Mouse (Mus musculus): ENCODE results near the gene Gm10234. TPM values are rescaled to one million over a fixed set of nuclear protein-coding genes. Genes with fewer than 3 reads are reported as not detected.

Gene Gm10234
- total RNA-seq (2014; rRNA removed; ENCODE audit: low replicate concordance) (not detected in 2 replicates), polyA plus RNA-seq (2015; fragmentation: Nextera tagmentation; extraction: Ambion mirVana) (not detected in 2 replicates)

DNA sequence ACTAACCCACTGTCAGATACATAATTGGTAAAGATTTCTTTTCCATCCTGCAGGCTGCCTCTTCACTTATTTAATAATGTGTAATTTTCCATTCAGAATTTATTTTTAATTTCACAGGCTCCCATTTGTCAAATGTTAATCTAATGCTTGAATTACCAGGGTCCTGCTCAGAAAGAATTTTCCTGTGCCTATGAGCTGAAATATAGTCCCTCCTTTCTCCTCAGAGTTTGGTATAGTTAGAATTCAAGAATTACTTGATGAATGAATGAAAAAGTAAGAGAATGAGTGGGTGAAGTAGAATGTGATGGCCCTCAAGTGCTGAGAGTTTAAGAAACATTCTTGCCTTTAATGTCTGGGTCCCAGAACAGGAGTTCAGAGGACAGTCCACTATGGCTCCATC, at the start of gene Gm10234:
TSS of gene Gm10234 (plus strand) at position 301 of the 400 bp plus-strand sequence.
- Histone ChIP-seq H3K36me3 (replicated peaks; ENCODE audit: control insufficient read depth, insufficient read depth, low read length) (no peaks in the 10 kb centered on the region), H3K9me3 (replicated peaks; ENCODE audit: control insufficient read depth, low read length) (no peaks in the 10 kb centered on the region), H3K4me1 (ENCODE audit: control insufficient read depth, insufficient read depth) (no peaks in the 10 kb centered on the region), H3K4me2 (ENCODE audit: low read depth, low read length) (no peak within 1 kb of the TSS), H3K27me3 (ENCODE audit: control insufficient read depth, insufficient read depth, low read length) (no peaks in the 10 kb centered on the region), H3K9ac (replicated peaks; ENCODE audit: low read depth, low read length) (no peak within 1 kb of the TSS), H3K27ac (ENCODE audit: low read depth) (no peak within 1 kb of the TSS), H3K4me3 (ENCODE audit: low read depth, low read length) (no peak within 1 kb of the TSS)
- DNase-seq (ENCODE audit: low spot score) (no peak), ATAC-seq (ENCODE audit: insufficient read depth, low read depth) (no peak)
- TF ChIP-seq CTCF (IDR thresholded peaks at IDR 0.05; ENCODE audit: low read depth) (no peak), EP300 (IDR thresholded peaks at IDR 0.05; ENCODE audit: low read depth) (no peak)

DNA sequence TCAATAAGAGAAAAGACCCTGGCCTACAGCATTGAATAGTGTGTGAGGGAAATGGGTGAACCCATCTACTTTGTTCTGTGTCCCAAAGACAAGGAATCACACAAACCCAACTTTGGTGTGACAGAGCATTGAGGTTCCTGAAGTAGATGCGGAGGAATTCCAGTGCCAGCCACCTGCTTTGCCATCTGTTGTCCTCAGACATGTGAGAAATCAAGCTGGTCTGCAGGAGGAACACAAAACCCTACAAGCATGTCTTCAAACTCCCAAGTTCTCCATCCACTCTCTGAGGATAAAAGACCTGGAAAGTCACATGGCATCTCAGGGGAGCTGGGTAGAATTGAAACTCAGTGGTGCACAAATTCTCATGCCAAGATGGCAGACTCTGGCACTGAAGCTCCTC, 44.3 kb upstream of the Gm10234 start:
- ATAC-seq (ENCODE audit: insufficient read depth, low read depth) = no peak
- 68% methylated on average over 1 of the region's 1 CpGs for WGBS
- Histone ChIP-seq H3K9me3 (replicated peaks; ENCODE audit: control insufficient read depth, low read length) (no peaks in the 10 kb centered on the region), H3K27me3 (ENCODE audit: control insufficient read depth, insufficient read depth, low read length) (no peaks in the 10 kb centered on the region), H3K4me3 (ENCODE audit: low read depth, low read length) (no peak overlapping the region), H3K27ac (ENCODE audit: low read depth) (no peak overlapping the region), H3K36me3 (replicated peaks; ENCODE audit: control insufficient read depth, insufficient read depth, low read length) (no peaks in the 10 kb centered on the region), H3K9ac (replicated peaks; ENCODE audit: low read depth, low read length) (no peak overlapping the region), H3K4me1 (ENCODE audit: control insufficient read depth, insufficient read depth) (no peaks in the 10 kb centered on the region), H3K4me2 (ENCODE audit: low read depth, low read length) (no peak overlapping the region)
- no peak for TF ChIP-seq CTCF (IDR thresholded peaks at IDR 0.05; ENCODE audit: low read depth)
- TF ChIP-seq EP300 (IDR thresholded peaks at IDR 0.05; ENCODE audit: low read depth) = no peak
- no peak for DNase-seq (ENCODE audit: low spot score)

DNA sequence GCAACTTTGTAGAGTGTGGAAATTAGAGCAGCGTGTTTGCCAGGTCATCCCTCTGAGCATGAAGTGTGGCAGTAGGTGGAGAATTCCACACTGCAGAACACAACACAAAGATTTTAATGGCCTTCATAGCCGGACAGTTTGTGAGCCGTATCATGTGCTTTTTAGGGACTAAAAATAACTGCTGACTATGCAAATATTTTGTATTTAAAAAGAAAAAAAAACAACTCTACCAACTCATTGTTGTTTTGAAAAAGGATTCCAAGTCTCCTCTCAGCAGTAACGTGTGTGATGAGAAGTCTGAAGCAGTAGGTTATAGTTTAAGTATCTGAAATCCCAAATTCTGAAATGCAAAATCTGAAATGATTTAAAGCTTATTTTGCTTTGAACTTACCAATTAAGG, 25.9 kb upstream of the Gm10234 start:
- Histone ChIP-seq H3K4me1 (ENCODE audit: control insufficient read depth, insufficient read depth) (no peaks in the 10 kb centered on the region), H3K27me3 (ENCODE audit: control insufficient read depth, insufficient read depth, low read length) (no peaks in the 10 kb centered on the region), H3K27ac (ENCODE audit: low read depth) (no peak overlapping the region), H3K36me3 (replicated peaks; ENCODE audit: control insufficient read depth, insufficient read depth, low read length) (no peaks in the 10 kb centered on the region), H3K9ac (replicated peaks; ENCODE audit: low read depth, low read length) (no peak overlapping the region), H3K4me3 (ENCODE audit: low read depth, low read length) (no peak overlapping the region), H3K9me3 (replicated peaks; ENCODE audit: control insufficient read depth, low read length) (no peaks in the 10 kb centered on the region), H3K4me2 (ENCODE audit: low read depth, low read length) (no peak overlapping the region)
- 68% methylated on average over 4 of the region's 4 CpGs for WGBS
- no peak for TF ChIP-seq CTCF (IDR thresholded peaks at IDR 0.05; ENCODE audit: low read depth)
- no peak for TF ChIP-seq EP300 (IDR thresholded peaks at IDR 0.05; ENCODE audit: low read depth)
- DNase-seq (ENCODE audit: low spot score) = no peak
- ATAC-seq (ENCODE audit: insufficient read depth, low read depth) = no peak

DNA sequence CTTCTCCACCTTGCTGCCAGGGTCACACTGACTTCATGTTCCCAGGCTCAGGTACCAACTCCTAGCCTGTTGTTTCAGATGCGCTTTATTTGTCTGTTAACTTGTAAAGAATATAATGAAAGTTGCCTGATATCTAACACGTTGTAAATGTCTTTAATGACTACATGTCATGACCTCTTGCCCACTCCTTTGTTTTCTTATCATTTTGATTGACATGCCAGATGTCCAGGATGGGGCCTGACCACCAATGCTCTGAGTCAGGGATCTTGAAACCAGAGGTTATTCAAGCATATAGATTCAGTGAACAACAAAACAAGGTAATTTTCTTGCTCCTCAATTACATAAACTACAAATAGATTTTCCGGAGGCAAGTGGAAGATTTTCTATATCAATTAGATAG, 23.5 kb upstream of the Gm10234 start:
- no peaks in the 10 kb centered on the region for H3K27me3 ChIP-seq (ENCODE audit: control insufficient read depth, insufficient read depth, low read length)
- no peak for DNase-seq (ENCODE audit: low spot score)
- no peak for TF ChIP-seq EP300 (IDR thresholded peaks at IDR 0.05; ENCODE audit: low read depth)
- no peak for TF ChIP-seq CTCF (IDR thresholded peaks at IDR 0.05; ENCODE audit: low read depth)
- H3K36me3 ChIP-seq (replicated peaks; ENCODE audit: control insufficient read depth, insufficient read depth, low read length) = no peaks in the 10 kb centered on the region
- H3K9ac ChIP-seq (replicated peaks; ENCODE audit: low read depth, low read length) = no peak overlapping the region
- H3K27ac ChIP-seq (ENCODE audit: low read depth) = no peak overlapping the region
- H3K4me3 ChIP-seq (ENCODE audit: low read depth, low read length) = no peak overlapping the region
- H3K4me1 ChIP-seq (ENCODE audit: control insufficient read depth, insufficient read depth) = no peaks in the 10 kb centered on the region
- WGBS = 61% methylated on average over 3 of the region's 3 CpGs
- ATAC-seq (ENCODE audit: insufficient read depth, low read depth) = no peak
- no peak overlapping the region for H3K4me2 ChIP-seq (ENCODE audit: low read depth, low read length)
- no peaks in the 10 kb centered on the region for H3K9me3 ChIP-seq (replicated peaks; ENCODE audit: control insufficient read depth, low read length)

DNA sequence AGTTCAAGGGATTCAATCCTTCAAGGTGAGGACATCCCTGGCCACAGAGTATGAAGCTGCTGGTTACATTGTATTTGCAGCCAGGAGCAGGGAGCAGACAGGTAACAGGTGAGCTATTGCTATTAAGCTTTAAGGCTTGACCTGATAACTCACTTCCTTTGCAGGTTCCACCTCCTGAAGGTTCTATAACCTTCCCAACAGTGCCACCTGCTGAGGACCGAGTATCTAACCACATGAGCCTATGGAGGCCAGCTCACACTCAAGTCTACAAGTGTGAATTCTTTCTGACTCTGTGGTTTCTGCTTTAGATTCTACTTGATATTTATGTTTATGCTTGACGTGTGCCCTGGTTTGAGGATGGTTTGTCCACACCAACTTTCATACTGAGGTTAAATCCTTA, 21.3 kb upstream of the Gm10234 start:
- ATAC-seq (ENCODE audit: insufficient read depth, low read depth) = no peak
- H3K9me3 ChIP-seq (replicated peaks; ENCODE audit: control insufficient read depth, low read length) = no peaks in the 10 kb centered on the region
- 60% methylated on average over 2 of the region's 2 CpGs for WGBS

DNA sequence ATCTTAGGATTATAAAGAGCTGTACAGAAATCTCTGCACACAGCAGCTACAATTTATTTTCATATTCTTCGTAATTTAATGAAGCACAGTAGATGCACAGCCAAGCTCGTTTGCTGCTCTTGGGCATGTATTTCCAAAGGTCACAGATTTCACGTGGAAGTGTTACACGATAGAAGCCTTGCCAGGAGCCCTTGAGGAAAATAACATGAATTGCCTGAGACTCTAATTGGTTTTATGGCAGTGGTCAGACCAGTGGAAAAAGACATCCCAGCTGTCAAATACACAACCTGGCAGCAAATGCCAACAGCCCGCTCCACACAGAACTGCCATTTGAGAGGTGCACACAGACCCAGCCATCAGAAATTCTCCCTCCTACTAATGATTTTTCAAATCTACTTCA, 9.3 kb downstream of the Gm10234 start:
- H3K36me3 ChIP-seq (replicated peaks; ENCODE audit: control insufficient read depth, insufficient read depth, low read length) = no peaks in the 10 kb centered on the region
- no peaks in the 10 kb centered on the region for H3K27me3 ChIP-seq (ENCODE audit: control insufficient read depth, insufficient read depth, low read length)
- ATAC-seq (ENCODE audit: insufficient read depth, low read depth) (no peak), DNase-seq (ENCODE audit: low spot score) (no peak)
- no peak overlapping the region for H3K9ac ChIP-seq (replicated peaks; ENCODE audit: low read depth, low read length)
- TF ChIP-seq CTCF (IDR thresholded peaks at IDR 0.05; ENCODE audit: low read depth) (no peak), EP300 (IDR thresholded peaks at IDR 0.05; ENCODE audit: low read depth) (no peak)
- no peak overlapping the region for H3K4me2 ChIP-seq (ENCODE audit: low read depth, low read length)
- no peaks in the 10 kb centered on the region for H3K9me3 ChIP-seq (replicated peaks; ENCODE audit: control insufficient read depth, low read length)
- 83% methylated on average over 5 of the region's 5 CpGs for WGBS
- no peaks in the 10 kb centered on the region for H3K4me1 ChIP-seq (ENCODE audit: control insufficient read depth, insufficient read depth)
- no peak overlapping the region for H3K4me3 ChIP-seq (ENCODE audit: low read depth, low read length)
- no peak overlapping the region for H3K27ac ChIP-seq (ENCODE audit: low read depth)

More for the DNA sequence above, 21.3 kb upstream of the Gm10234 start:
- Histone ChIP-seq H3K27ac (ENCODE audit: low read depth) (no peak overlapping the region), H3K4me1 (ENCODE audit: control insufficient read depth, insufficient read depth) (no peaks in the 10 kb centered on the region), H3K9ac (replicated peaks; ENCODE audit: low read depth, low read length) (no peak overlapping the region), H3K4me2 (ENCODE audit: low read depth, low read length) (no peak overlapping the region), H3K4me3 (ENCODE audit: low read depth, low read length) (no peak overlapping the region), H3K27me3 (ENCODE audit: control insufficient read depth, insufficient read depth, low read length) (no peaks in the 10 kb centered on the region), H3K36me3 (replicated peaks; ENCODE audit: control insufficient read depth, insufficient read depth, low read length) (no peaks in the 10 kb centered on the region)
- no peak for DNase-seq (ENCODE audit: low spot score)
- TF ChIP-seq CTCF (IDR thresholded peaks at IDR 0.05; ENCODE audit: low read depth) = no peak
- TF ChIP-seq EP300 (IDR thresholded peaks at IDR 0.05; ENCODE audit: low read depth) = no peak

Measured in heart, postnatal 0 days (tissue).